Mouse (Mus musculus) retina, adult 2 months (tissue): ENCODE measurements around the gene C9.

ENCODE experiments used
- DNase-seq: peaks from one replicate; pipeline ENCODE4 v3.0.0-alpha.2; 2012; ENCODE audit warnings: low read depth, low spot score

Gene C9

GRCm38 (mm10) chr15:6469384-6469783, 24.3 kb downstream of the C9 start:
- DNase-seq: no peak

- no peak for DNase-seq
Measured at GRCm38 (mm10) chr15:6483561-6483960, 38.4 kb downstream of the C9 start.

DNA sequence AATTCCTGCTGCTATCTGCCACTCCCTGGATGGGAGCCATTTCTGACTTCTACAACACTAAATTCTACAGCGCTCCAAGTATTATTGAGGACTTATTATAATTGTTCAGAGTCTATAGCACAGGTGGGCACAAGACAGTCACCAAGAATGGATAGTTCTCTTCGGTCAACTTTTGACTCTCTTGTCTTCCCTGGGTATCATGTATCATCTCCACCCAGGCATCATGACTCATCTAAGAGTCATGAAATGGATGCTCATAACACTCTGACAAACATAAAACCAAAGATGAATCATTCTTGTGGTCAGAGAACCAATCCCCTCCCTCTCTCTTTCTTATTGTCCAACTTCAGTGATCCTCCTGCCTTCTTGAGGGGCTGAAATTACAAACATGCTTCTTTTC, 47.3 kb downstream of the C9 start:
- no peak for DNase-seq

GRCm38 (mm10) chr15:6498396-6499070, 53.4 kb downstream of the C9 start:
- no peak for DNase-seq

DNA sequence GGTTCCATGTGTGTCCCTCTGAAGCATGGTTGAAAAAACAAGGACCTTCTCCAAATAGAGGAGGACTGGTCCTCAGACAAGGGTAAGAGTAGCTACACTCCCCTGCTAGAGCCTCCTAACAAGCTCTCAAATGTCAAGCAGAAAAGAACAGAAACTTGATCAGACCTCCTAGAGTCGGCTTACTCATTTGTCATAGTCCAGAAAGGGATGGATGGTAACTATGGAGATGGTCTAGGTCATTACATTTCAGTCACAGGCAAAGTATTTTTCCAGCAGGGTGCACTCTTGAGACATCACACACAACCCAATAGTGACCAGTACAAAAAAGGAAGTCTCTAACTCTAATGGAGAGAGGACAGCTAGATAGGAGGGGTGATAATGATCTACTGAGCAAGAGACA, 55.7 kb downstream of the C9 start:
- no peak for DNase-seq

GRCm38 (mm10) chr15:6517525-6517924, 72.4 kb downstream of the C9 start:
- no peak for DNase-seq

DNA sequence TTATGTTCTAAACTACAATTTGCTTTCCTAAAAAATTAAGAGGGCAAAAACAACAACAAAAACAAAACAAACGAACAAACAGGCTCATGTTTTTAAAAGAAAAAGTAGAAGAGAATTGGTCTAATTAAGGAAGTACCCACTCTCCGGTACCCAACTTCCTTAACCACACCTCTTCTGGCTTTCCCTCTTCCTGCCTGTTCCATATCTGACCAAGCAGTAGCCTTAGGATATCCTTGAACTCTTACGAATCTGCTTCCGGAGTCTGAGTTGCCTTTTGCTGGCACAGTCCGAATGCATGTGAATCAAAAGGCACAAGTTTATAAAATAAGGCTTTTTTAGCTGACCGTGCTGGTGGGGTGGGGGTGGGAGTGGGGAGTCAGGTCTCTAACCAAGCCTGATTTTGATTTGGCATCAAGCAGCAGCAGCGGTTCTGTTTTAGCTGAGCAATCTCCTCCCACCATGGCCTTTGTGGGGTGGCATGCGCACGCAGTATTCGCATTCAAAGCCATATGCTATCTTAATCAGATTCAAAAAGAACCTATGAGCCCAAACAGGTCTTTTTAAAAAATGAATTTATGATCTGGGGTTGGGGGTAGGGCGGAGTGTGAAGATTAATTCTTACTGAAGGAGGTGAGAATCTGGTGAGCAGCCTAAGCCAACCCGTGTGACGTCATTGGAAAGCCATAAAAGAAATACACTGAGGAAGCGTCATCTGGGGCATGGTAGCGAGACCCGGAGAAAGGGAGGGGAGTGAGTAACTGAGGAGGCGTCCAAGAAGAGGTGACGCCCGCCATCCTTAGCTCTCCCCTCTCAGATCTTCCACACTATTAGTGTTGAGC, 74.5 kb downstream of the C9 start:
- no peak for DNase-seq

DNA sequence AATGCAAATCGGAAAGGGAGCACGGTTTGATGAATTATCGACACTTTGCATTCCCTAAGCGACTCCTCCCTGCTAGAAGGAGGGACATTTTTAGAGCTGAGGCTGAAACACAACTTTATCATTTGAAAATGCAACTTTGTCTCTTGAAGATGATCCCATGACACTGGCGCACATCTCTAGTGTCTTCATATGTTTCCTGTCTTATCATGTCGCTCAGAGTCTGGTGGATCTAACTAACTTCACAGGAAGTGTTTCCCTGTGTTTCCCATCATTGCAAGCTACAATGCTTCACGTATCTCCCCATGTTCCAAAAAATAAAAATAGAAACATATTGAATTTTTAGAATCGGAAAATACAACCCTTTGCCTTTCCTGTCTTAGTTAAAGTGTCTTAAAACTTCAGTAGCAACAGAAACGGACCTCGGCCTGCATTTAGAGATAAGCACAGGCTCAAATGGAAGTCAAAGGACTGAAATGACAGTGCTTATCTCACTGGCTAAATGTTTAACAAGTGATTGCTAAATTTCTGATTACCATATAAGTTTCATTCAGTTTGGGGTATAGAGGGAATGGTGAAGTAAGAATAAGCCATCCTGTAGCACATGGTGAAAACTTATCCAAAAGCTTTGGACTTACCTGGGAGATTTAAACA, 75.5 kb downstream of the C9 start:
- DNase-seq: no peak

- DNase-seq: no peak
Measured at GRCm38 (mm10) chr15:6522653-6523167, 77.6 kb downstream of the C9 start, which contains the start of gene Fyb. Gene Fyb (plus strand): TSS chr15:6522853.

DNA sequence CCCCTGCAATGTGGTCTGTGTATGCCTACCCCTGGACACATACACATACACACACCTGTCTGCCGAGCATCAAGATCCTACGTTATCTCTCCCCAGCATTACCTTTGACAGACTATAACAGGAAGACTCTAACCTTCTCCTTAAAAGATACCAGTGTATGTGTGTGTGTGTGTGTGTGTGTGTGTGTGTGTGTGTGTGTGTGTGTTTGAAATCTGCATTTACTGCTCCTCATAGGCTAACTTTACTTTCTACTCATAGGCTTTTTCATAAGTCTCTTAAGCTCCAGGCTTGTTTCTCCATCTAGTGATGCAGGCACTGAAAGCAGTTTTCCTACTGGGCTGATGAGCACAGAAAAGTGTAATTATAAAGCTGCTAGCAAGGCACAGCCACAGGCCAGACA, 79.7 kb downstream of the C9 start:
- no peak for DNase-seq

DNA sequence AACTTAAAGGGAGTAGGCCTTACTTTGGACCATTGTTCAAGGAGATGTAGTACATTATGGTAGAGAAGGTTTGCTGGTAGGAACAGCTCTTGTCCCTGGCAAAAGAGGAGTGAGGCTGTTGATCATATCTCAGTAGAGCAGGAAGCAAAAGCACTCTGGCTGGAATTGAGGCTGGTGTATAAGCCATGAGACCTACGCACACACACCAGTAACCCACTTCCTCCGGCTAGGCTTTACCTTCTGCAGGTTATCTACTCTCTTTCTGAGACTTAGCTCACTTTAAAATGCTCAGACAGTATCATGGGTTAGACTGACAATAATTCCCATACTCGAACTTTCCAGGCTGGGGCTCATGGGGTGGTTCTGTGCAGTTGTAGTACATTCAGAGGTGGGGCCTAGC, 80.3 kb downstream of the C9 start:
- no peak for DNase-seq

DNA sequence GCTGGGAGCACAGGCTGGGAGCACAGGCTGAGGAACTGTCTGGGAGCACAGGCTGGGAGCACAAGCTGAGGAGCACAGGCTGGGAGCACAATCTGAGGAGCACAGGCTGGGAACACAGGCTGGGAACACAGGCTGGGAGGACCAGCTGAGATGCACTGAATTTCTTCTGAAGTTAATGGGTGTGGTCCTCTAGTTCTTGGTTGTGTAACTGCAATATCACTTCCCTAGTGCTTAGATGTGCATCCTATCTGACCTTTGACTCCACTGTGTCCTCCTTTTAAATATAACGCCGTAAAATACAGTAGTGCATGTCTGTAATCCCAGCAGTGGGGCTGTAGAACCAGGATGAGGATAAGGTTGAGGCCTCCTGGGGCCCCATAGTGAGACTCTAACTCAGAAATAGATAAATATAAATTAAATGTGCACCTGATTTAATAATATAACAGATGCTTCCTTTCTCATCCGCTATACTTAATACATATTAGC, 88.8 kb downstream of the C9 start:
- no peak for DNase-seq

DNA sequence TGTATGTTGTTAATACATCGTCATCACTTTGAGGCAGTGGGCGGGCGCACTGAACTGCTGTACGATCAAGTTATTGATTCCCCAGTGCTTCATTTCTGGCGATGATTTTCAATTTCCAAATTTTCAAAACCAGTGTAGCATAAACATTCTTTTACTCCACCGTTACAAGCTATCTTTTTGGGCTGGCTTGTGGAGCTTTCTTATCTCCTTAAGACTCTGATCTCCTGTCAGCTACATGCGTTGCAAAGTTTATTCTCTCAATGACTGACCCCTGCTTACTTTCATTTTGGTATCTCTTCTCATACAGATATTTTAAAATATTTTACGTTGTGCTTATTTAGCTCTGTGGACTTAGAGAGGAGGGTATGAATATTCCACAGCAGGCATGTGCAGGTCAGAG, 89.5 kb downstream of the C9 start:
- no peak for DNase-seq

DNA sequence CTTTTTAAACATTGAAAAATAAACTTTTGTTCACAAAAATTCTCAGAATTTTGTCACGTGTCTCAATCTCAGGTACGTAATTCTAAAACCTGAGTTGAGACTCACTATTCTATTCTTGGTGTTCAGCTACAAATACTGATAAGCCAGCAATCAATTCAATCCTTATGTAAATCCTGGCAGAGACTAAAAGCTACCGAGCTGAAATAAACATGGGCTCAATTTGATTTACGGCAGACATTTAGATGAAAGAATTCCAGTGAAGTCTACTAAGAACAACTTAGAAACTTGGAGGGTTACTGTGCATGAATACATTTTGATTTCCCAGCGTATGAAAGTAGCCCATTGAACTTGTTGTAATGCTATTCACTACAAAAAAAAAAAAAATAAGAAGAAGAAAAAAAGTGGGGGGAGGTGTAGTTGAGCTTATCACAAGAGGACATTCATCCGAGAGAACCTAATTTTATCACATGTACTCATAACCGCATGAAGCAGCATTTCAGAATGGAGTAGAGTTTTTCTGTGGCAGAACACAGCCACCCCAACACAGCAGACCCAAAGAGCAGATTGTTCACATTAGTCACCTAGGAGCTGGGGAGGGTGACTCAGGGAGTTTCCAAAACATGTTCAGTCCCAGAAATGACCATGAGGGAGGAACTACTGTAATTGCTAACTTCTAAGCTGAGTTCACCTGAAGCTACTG, 94.7 kb downstream of the C9 start:
- no peak for DNase-seq
